Mouse (Mus musculus): ENCODE data around the gene Kbtbd12.

DNA sequence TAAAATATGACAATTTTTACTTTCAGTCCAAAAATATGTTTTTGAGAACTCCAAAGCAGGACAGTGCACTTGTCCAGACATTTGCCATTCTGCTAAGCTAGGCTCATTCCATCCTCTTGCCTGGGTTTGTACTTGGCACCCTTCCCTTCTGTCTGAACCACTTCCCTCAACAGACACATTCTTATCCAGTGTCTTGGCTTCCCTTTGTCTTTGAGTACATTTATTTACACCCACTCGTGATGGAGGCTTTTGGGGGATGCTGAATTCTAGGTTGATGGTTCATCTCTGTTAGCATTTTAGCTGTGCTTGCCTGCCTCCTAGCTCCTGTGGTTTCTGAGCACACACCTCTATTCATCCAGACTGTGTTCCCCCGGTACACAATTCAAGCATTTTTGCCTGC, 31.3 kb downstream of the Kbtbd12 start:
- no peak for TF ChIP-seq CTCF (IDR thresholded peaks at IDR 0.05; ENCODE audit: control insufficient read depth, insufficient read depth, low read length)
- TF ChIP-seq POLR2A (IDR thresholded peaks at IDR 0.05; ENCODE audit: borderline replicate concordance, control insufficient read depth, low read depth, low read length), result no peak

Measured in bone marrow, adult 2 months (tissue).